Mouse (Mus musculus): ENCODE measurements around the gene Ptov1.
A peak's percentile ranks its signal among the peaks of the same experiment; 100 is the strongest.

Gene Ptov1

GRCm38 (mm10) chr7:44869697-44870528 lies at the start of gene Ptov1:
Gene Ptov1 (minus strand): TSS chr7:44869788.
- peak; percentile 91 for DNase-seq (ENCODE audit: low read depth, low spot score)

GRCm38 (mm10) chr7:44919127-44919526 lies 49.5 kb upstream of the Ptov1 start:
- no peak for DNase-seq (ENCODE audit: low read depth, low spot score)

GRCm38 (mm10) chr7:44918219-44918618 lies 48.6 kb upstream of the Ptov1 start:
- DNase-seq (ENCODE audit: low read depth, low spot score) = no peak

- DNase-seq (ENCODE audit: low read depth, low spot score) = no peak
Measured at GRCm38 (mm10) chr7:44916881-44917280, 47.3 kb upstream of the Ptov1 start.

- DNase-seq (ENCODE audit: low read depth, low spot score) = no peak
Measured at GRCm38 (mm10) chr7:44916191-44916590, 46.6 kb upstream of the Ptov1 start.

- no peak for DNase-seq (ENCODE audit: low read depth, low spot score)
Measured at GRCm38 (mm10) chr7:44915314-44915713, 45.7 kb upstream of the Ptov1 start.

GRCm38 (mm10) chr7:44914396-44914795 lies 44.8 kb upstream of the Ptov1 start:
- no peak for DNase-seq (ENCODE audit: low read depth, low spot score)

- no peak for DNase-seq (ENCODE audit: low read depth, low spot score)
Measured at GRCm38 (mm10) chr7:44908706-44909476, 39.3 kb upstream of the Ptov1 start.

GRCm38 (mm10) chr7:44905430-44905829 lies 35.8 kb upstream of the Ptov1 start:
- no peak for DNase-seq (ENCODE audit: low read depth, low spot score)

GRCm38 (mm10) chr7:44901230-44901722 lies 31.7 kb upstream of the Ptov1 start:
- DNase-seq (ENCODE audit: low read depth, low spot score) = peak; percentile 43

- DNase-seq (ENCODE audit: low read depth, low spot score) = no peak
Measured at GRCm38 (mm10) chr7:44900632-44901031, 31.0 kb upstream of the Ptov1 start.

- DNase-seq (ENCODE audit: low read depth, low spot score) = no peak
Measured at GRCm38 (mm10) chr7:44898607-44899006, 29.0 kb upstream of the Ptov1 start.

GRCm38 (mm10) chr7:44896499-44896898 lies 26.9 kb upstream of the Ptov1 start:
- DNase-seq (ENCODE audit: low read depth, low spot score) = no peak

GRCm38 (mm10) chr7:44895593-44896434 lies 26.2 kb upstream of the Ptov1 start, which contains the start of gene Fuz:
Gene Fuz (plus strand): TSS chr7:44896079.
- peak; percentile 93 for DNase-seq (ENCODE audit: low read depth, low spot score)

GRCm38 (mm10) chr7:44895206-44895592 lies 25.6 kb upstream of the Ptov1 start:
- DNase-seq (ENCODE audit: low read depth, low spot score) = no peak

GRCm38 (mm10) chr7:44894175-44894574 lies 24.6 kb upstream of the Ptov1 start:
- no peak for DNase-seq (ENCODE audit: low read depth, low spot score)

- DNase-seq (ENCODE audit: low read depth, low spot score) = no peak
Measured at GRCm38 (mm10) chr7:44893197-44893596, 23.6 kb upstream of the Ptov1 start.

- peak; percentile 85 for DNase-seq (ENCODE audit: low read depth, low spot score)
Measured at GRCm38 (mm10) chr7:44892276-44892921, 22.8 kb upstream of the Ptov1 start, which contains the start of gene Med25. Gene Med25 (minus strand): TSS chr7:44892712.

- no peak for DNase-seq (ENCODE audit: low read depth, low spot score)
Measured at GRCm38 (mm10) chr7:44891611-44892010, 22.0 kb upstream of the Ptov1 start.

GRCm38 (mm10) chr7:44890737-44891136 lies 21.1 kb upstream of the Ptov1 start:
- DNase-seq (ENCODE audit: low read depth, low spot score) = no peak

GRCm38 (mm10) chr7:44890180-44890579 lies 20.6 kb upstream of the Ptov1 start:
- no peak for DNase-seq (ENCODE audit: low read depth, low spot score)

All from retina, postnatal 7 days (tissue).